ENCODE assay signal across 8 mouse cellular contexts in the genomic region with DNA sequence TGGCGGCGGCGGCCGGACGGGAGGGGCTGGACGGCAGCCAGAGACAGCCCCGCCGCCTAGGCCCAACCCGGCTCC. TPM values are rescaled to one million over a fixed set of nuclear protein-coding genes. Genes with fewer than 3 reads are reported as not detected.
DNase-seq lines count a peak whose midpoint lies in the region; ATAC-seq and TF ChIP-seq lines count a peak whose summit lies in the region.

TSS of gene Setd3 (minus strand) at position 69 of the 75 bp plus-strand sequence.

- ATAC-seq in kidney, postnatal 0 days (replicated peaks; ENCODE audit: low FRiP score, low read depth): no peak
- ATAC-seq in midbrain, embryonic 12.5 days (ENCODE audit: low FRiP score, low read depth): no peak

- TF ChIP-seq POLR2A in bone marrow, adult 2 months (IDR thresholded peaks at IDR 0.05; ENCODE audit: borderline replicate concordance, control insufficient read depth, low read depth, low read length): no peak

- H3K9ac ChIP-seq in kidney, postnatal 0 days (ENCODE audit: low read depth, low read length): peak within 1 kb of the TSS; percentile 97
- H3K9ac ChIP-seq in midbrain, embryonic 12.5 days (replicated peaks): peak within 1 kb of the TSS; percentile 92

- H3K36me3 ChIP-seq in kidney, postnatal 0 days (ENCODE audit: insufficient read depth, low read length): peaks cover 13% of the 10 kb centered on the region; the same call in 1 of the 2 replicates
- H3K36me3 ChIP-seq in midbrain, embryonic 12.5 days: peaks cover 25% of the 10 kb centered on the region

- peak within 1 kb of the TSS; percentile 96 for H3K27ac ChIP-seq in kidney, postnatal 0 days
- H3K27ac ChIP-seq in bone marrow, adult 2 months (ENCODE audit: control insufficient read depth, insufficient read depth, low read depth, low read length, poor library complexity): peak within 1 kb of the TSS; percentile 96
- H3K27ac ChIP-seq in midbrain, embryonic 12.5 days (replicated peaks): peak within 1 kb of the TSS; percentile 82

- peaks cover 7% of the 10 kb centered on the region for H3K4me1 ChIP-seq in kidney, postnatal 0 days (replicated peaks; ENCODE audit: insufficient read depth, low read length)
- no peaks in the 10 kb centered on the region; the same call in 1 of the 2 replicates for H3K4me1 ChIP-seq in bone marrow, adult 2 months (ENCODE audit: control insufficient read depth, insufficient read depth, low read length)
- peaks cover 28% of the 10 kb centered on the region for H3K4me1 ChIP-seq in midbrain, embryonic 12.5 days

- no peak for DNase-seq in kidney, postnatal 0 days (ENCODE audit: low spot score)
- DNase-seq in kidney, adult 18-20 months: no peak
- no peak for DNase-seq in gastrocnemius, postnatal 4 days (ENCODE audit: low spot score in 2 of 2)
- no peak for DNase-seq in large intestine, adult 2 months (ENCODE audit: low read depth, low spot score)
- no peak for DNase-seq in cerebellum, adult 9-10 months
- DNase-seq in ovary, postnatal 14 days (ENCODE audit: low spot score): no peak

- no peak for TF ChIP-seq CTCF in kidney, postnatal 0 days (IDR thresholded peaks at IDR 0.05; ENCODE audit: low read depth)
- no peak for TF ChIP-seq CTCF in bone marrow, adult 2 months (IDR thresholded peaks at IDR 0.05; ENCODE audit: control insufficient read depth, insufficient read depth, low read length)

- H3K27me3 ChIP-seq in kidney, postnatal 0 days (ENCODE audit: insufficient read depth, low read length): no peaks in the 10 kb centered on the region
- H3K27me3 ChIP-seq in midbrain, embryonic 12.5 days: no peaks in the 10 kb centered on the region

- H3K4me3 ChIP-seq in kidney, postnatal 0 days (replicated peaks; ENCODE audit: low read depth, low read length): peak within 1 kb of the TSS; percentile 95
- peak within 1 kb of the TSS; percentile 85 for H3K4me3 ChIP-seq in bone marrow, adult 2 months (replicated peaks; ENCODE audit: control insufficient read depth, low read depth, low read length)
- peak within 1 kb of the TSS; percentile 88 for H3K4me3 ChIP-seq in midbrain, embryonic 12.5 days

- no peaks in the 10 kb centered on the region for H3K9me3 ChIP-seq in kidney, postnatal 0 days (replicated peaks; ENCODE audit: low read length)
- H3K9me3 ChIP-seq in midbrain, embryonic 12.5 days: no peaks in the 10 kb centered on the region

- peak within 1 kb of the TSS; percentile 90 for H3K4me2 ChIP-seq in kidney, postnatal 0 days (ENCODE audit: low read length)
- H3K4me2 ChIP-seq in midbrain, embryonic 12.5 days (replicated peaks): peak within 1 kb of the TSS; percentile 86

- 0% methylated on average over 7 of the region's 9 CpGs for WGBS in kidney, postnatal 0 days
- 1% methylated on average over 9 of the region's 9 CpGs for WGBS in bone marrow, adult 2 months
- 0% methylated on average over 1 of the region's 9 CpGs for WGBS in large intestine, adult 2 months
- 0% methylated on average over 4 of the region's 9 CpGs for WGBS in midbrain, embryonic 12.5 days

RNA-seq across cellular contexts. Expression of gene Setd3, which starts in this region (rescaled TPM):
- 74.3 and 80.6 TPM in 2 replicates for polyA plus RNA-seq in kidney, postnatal 0 days (2015; fragmentation: Nextera tagmentation; extraction: Ambion mirVana)
- polyA plus RNA-seq in bone marrow, adult 2 months (2011; ENCODE audit: insufficient read depth, insufficient read length, low replicate concordance, missing spikeins): 41.5 and 51.0 TPM in 2 replicates
- total RNA-seq in gastrocnemius, postnatal 4 days (2021): 100 to 1,000 TPM in 1 of 2 experiments, 10 to 100 TPM in 1; 98.9 to 107 TPM
- polyA plus RNA-seq in large intestine, adult 2 months (2012; rRNA removed): 20.4 and 30.7 TPM in 2 replicates
- 97.7 and 99.4 TPM in 2 replicates for polyA plus RNA-seq in midbrain, embryonic 12.5 days (2016; fragmentation: Nextera tagmentation; extraction: Ambion mirVana)
